Mouse (Mus musculus) kidney, adult 2 months (tissue): ENCODE measurements around the gene Mdk.

Source experiments
- CTCF ChIP-seq: fragments of 200-500 bp; conservative IDR thresholded peaks from 2 replicates; pipeline ENCODE4 v1.5.1; 2011; ENCODE audit warnings: low read depth, mild to moderate bottlenecking, control low read depth, low read length, moderate library complexity, mixed read lengths; ENCODE audit not compliant: insufficient read depth, insufficient read length
- POLR2A ChIP-seq: fragments of 200-500 bp; IDR thresholded peaks from one replicate; pipeline ENCODE4 v1.6.1; 2011; ENCODE audit warnings: low read depth, low read length, control low read depth

GRCm38 (mm10) chr2:91931328-91932159, 553 bp downstream of the Mdk start:
- no peak for TF ChIP-seq CTCF
- TF ChIP-seq POLR2A = peak; percentile 20
